Mouse (Mus musculus) liver, embryonic 14.5 days (tissue): ENCODE data around the gene Armc9.

Experiments
- CTCF ChIP-seq: IDR thresholded peaks from 2 replicates; pipeline ENCODE4 v1.5.1; 2016; ENCODE audit warnings: antibody characterized with exemption, low read depth, control low read depth
- EP300 ChIP-seq: IDR thresholded peaks from 2 replicates; pipeline ENCODE4 v1.6.1; 2016; ENCODE audit warnings: antibody characterized with exemption, low read depth

GRCm38 (mm10) chr1:86307177-86307762, 152.7 kb downstream of the Armc9 start:
- TF ChIP-seq EP300 (no peak), CTCF (no peak)
